Mouse (Mus musculus) heart, embryonic 10.5 days (tissue): Measurements from ENCODE around the gene Usp32. TPM values are rescaled to one million over a fixed set of nuclear protein-coding genes. Genes with fewer than 3 reads are reported as not detected.
A peak's percentile ranks its signal among the peaks of the same experiment; 100 is the strongest.

ENCODE experiments used
- DNase-seq: peaks from one replicate; pipeline ENCODE4 v3.0.0-alpha.2; 2017; ENCODE audit warnings: low spot score
- H3K27ac ChIP-seq: fragments of 300-500 bp; sonication (generic); 2 replicates; pipeline ENCODE4 v1.5.1; 2016; ENCODE audit warnings: mild to moderate bottlenecking
- H3K27me3 ChIP-seq: fragments of 300-500 bp; sonication (generic); 2 replicates; pipeline ENCODE4 v1.6.1; 2016; ENCODE audit warnings: mild to moderate bottlenecking; ENCODE audit not compliant: poor library complexity, insufficient read depth, severe bottlenecking
- H3K36me3 ChIP-seq: fragments of 300-500 bp; sonication (generic); 2 replicates; pipeline ENCODE4 v1.6.1; 2016; ENCODE audit warnings: mild to moderate bottlenecking, moderate library complexity
- H3K4me1 ChIP-seq: fragments of 300-500 bp; sonication (generic); 2 replicates; pipeline ENCODE4 v1.6.1; 2016; ENCODE audit warnings: mild to moderate bottlenecking
- H3K4me3 ChIP-seq: fragments of 300-500 bp; sonication (generic); 2 replicates; pipeline ENCODE4 v1.5.1; 2016; ENCODE audit warnings: mild to moderate bottlenecking, moderate library complexity
- H3K9me3 ChIP-seq: fragments of 300-500 bp; sonication (generic); 2 replicates; pipeline ENCODE4 v1.6.1; 2016; ENCODE audit warnings: mild to moderate bottlenecking, moderate library complexity
- WGBS: fragments of 180-500 bp; shearing (Covaris S2); methylation state at CpG from one replicate; pipeline ENCODE4 v1.1.7; 2016; 5-methylcytosine and 5-hydroxymethylcytosine counted together
- polyA plus RNA-seq: library from polyadenylated mRNA; unstranded; fragments of >200 nt; fragmentation: Nextera tagmentation; extraction: Ambion mirVana; gene quantifications from 2 replicates; pipeline ENCODE4 v1.2.1, GENCODE M21; 2016

The Usp32 gene
- polyA plus RNA-seq, 1 experiment from 2014 or later: 5.0 TPM

GRCm38 (mm10) chr11:84968309-84968708 lies 171.7 kb downstream of the Usp32 start:
- Histone ChIP-seq H3K4me3 (no peak overlapping the region), H3K9me3 (no peaks in the 10 kb centered on the region), H3K4me1 (peaks cover 42% of the 10 kb centered on the region), H3K27ac (no peak overlapping the region; the same call in 1 of the 2 replicates), H3K36me3 (no peaks in the 10 kb centered on the region), H3K27me3 (no peaks in the 10 kb centered on the region)
- 55% methylated on average over 4 of the region's 4 CpGs for WGBS
- no peak for DNase-seq

DNA sequence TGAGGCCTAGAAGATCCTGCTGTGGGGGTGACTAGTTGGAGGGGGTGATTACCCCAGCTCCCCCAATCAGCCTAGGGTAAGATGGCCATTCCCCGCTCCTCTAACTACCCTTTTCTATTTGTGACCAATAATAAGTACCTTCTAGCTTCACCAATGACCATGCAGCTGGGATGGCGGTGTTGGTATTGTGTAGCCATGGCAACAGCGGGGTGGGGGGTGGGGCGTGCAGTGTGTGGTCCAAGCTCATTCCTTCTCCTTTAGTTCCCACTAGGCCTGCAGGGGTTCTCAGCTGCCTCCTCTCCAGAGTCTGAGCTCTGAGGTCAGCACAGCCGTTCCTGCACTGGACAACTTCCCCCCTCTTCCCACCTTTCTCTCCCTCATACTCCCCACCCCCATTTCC lies 172.8 kb downstream of the Usp32 start:
- 37% methylated on average over 5 of the region's 5 CpGs for WGBS
- Histone ChIP-seq H3K4me3 (no peak overlapping the region), H3K36me3 (no peaks in the 10 kb centered on the region), H3K27ac (peak overlapping the region; percentile 42; the same call in 1 of the 2 replicates), H3K9me3 (no peaks in the 10 kb centered on the region), H3K27me3 (no peaks in the 10 kb centered on the region), H3K4me1 (peaks cover 40% of the 10 kb centered on the region)
- no peak for DNase-seq

DNA sequence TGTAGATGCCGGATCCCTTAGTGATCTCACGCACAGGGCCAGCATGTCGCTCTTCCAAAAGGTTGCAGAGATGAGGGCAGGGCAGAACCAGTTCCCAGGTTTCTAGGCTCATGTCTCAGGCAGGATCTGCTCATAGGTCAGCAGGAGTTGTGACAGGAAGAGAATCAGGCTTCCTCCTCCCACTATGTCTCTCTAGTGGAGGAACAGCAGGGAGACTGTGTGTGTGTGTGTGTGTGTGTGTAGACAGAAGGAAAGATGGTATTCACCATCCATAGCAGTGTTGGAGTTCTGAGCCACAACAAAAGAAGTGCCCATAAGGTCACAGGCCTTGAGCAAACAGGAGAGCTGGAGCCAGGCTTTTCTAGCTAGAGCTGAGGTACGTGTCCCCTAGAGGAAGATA lies 173.3 kb downstream of the Usp32 start:
- Histone ChIP-seq H3K9me3 (no peaks in the 10 kb centered on the region), H3K36me3 (no peaks in the 10 kb centered on the region), H3K4me3 (no peak overlapping the region), H3K27ac (0 out of 2 replicates have a peak overlapping the region, but pooled peaks have one; percentile 42), H3K4me1 (peaks cover 36% of the 10 kb centered on the region), H3K27me3 (no peaks in the 10 kb centered on the region)
- 64% methylated on average over 4 of the region's 4 CpGs for WGBS
- no peak for DNase-seq

DNA sequence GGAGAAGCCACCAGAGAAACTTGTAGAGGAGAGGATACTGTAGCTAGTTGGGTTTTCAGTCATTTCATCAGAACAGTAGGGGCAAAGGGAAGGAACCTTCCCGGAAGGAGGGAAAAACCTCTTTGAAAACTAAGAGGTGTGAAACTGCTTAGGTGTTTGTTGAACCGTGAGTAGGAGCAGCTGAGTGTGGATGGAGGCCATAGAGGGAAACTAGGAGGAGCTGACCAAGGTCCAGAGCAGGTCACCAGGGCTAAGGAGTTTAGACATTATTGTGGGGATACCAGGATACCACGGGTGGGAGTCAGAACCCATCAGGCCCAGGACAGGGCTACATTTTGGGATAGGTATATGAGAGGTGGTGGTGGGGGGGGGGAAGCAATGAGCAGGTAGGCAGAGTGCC lies 176.4 kb downstream of the Usp32 start:
- no peak overlapping the region for H3K27ac ChIP-seq
- no peaks in the 10 kb centered on the region for H3K9me3 ChIP-seq
- H3K27me3 ChIP-seq: peaks cover 9% of the 10 kb centered on the region
- DNase-seq: no peak
- 76% methylated on average over 3 of the region's 3 CpGs for WGBS
- H3K4me3 ChIP-seq: no peak overlapping the region
- H3K36me3 ChIP-seq: no peaks in the 10 kb centered on the region
- peaks cover 37% of the 10 kb centered on the region for H3K4me1 ChIP-seq

DNA sequence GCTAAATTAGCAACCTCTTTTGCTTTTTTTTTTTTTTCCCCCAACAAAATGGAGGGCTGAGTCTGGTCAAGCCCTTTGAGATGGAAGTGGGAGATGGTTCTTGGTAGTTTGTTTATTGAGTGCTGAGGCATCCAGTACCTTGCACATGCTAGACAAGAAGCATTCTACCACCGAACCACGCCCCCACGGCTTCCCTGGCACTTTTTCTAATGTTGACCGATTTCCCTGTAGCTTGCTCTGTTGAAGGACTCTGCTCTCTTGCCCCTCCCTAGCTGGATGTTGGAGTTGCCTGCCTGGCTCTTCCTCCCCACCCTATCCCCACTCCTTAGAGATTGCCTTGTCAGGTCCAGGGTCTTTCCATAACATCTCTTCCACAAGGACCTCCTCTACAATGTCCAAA lies 177.4 kb downstream of the Usp32 start:
- H3K4me1 ChIP-seq: peaks cover 37% of the 10 kb centered on the region
- 84% methylated on average over 4 of the region's 4 CpGs for WGBS
- DNase-seq: no peak
- no peak overlapping the region for H3K4me3 ChIP-seq
- H3K27ac ChIP-seq: no peak overlapping the region
- no peaks in the 10 kb centered on the region for H3K9me3 ChIP-seq
- peaks cover 20% of the 10 kb centered on the region for H3K27me3 ChIP-seq
- H3K36me3 ChIP-seq: no peaks in the 10 kb centered on the region

DNA sequence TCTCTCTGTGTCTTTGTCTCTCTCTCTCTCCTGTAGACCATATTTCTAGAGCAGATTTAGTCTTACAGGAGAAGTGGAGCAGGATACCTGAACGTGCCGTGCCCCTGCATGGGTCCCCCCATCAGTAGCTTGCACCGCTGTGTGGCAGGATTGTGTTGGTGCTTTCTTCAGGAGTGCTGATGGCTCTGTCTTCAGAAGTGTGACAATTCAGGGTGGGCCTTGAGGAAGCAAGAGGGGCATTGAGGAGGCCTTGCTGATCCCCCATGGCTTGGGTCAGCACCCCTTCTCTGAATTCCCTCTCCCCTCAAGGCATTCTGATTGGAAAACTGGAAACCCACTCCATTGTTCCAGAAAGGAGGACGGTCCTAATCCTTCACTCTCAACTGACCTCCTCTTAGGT lies 178.4 kb downstream of the Usp32 start:
- WGBS: 85% methylated on average over 4 of the region's 4 CpGs
- no peak for DNase-seq
- no peaks in the 10 kb centered on the region for H3K36me3 ChIP-seq
- H3K27me3 ChIP-seq: peaks cover 29% of the 10 kb centered on the region
- no peak overlapping the region for H3K27ac ChIP-seq
- H3K9me3 ChIP-seq: no peaks in the 10 kb centered on the region
- no peak overlapping the region for H3K4me3 ChIP-seq
- peaks cover 32% of the 10 kb centered on the region for H3K4me1 ChIP-seq

- Histone ChIP-seq H3K27ac (no peak overlapping the region), H3K4me3 (no peak overlapping the region), H3K9me3 (no peaks in the 10 kb centered on the region), H3K4me1 (peaks cover 31% of the 10 kb centered on the region), H3K27me3 (peaks cover 37% of the 10 kb centered on the region), H3K36me3 (no peaks in the 10 kb centered on the region)
- 58% methylated on average over 6 of the region's 6 CpGs for WGBS
- DNase-seq: no peak
Measured at GRCm38 (mm10) chr11:84960780-84961179, 179.2 kb downstream of the Usp32 start.

- Histone ChIP-seq H3K36me3 (no peaks in the 10 kb centered on the region), H3K9me3 (no peaks in the 10 kb centered on the region), H3K27me3 (peaks cover 38% of the 10 kb centered on the region), H3K27ac (peak overlapping the region; percentile 70; the same call in 1 of the 2 replicates), H3K4me3 (peak overlapping the region; percentile 39; the same call in 1 of the 2 replicates), H3K4me1 (peaks cover 31% of the 10 kb centered on the region)
- 35% methylated on average over 3 of the region's 3 CpGs for WGBS
- no peak for DNase-seq
Measured at GRCm38 (mm10) chr11:84960291-84960690, 179.7 kb downstream of the Usp32 start.

GRCm38 (mm10) chr11:84959701-84960181 lies 180.2 kb downstream of the Usp32 start:
- Histone ChIP-seq H3K9me3 (no peaks in the 10 kb centered on the region), H3K27me3 (peaks cover 38% of the 10 kb centered on the region), H3K4me1 (peaks cover 31% of the 10 kb centered on the region), H3K4me3 (peak overlapping the region; percentile 39), H3K36me3 (no peaks in the 10 kb centered on the region), H3K27ac (peak overlapping the region; percentile 70; the same call in 1 of the 2 replicates)
- 3% methylated on average over 9 of the region's 9 CpGs for WGBS
- DNase-seq: no peak

- H3K36me3 ChIP-seq: no peaks in the 10 kb centered on the region
- H3K4me1 ChIP-seq: peaks cover 31% of the 10 kb centered on the region
- H3K4me3 ChIP-seq: peak overlapping the region; percentile 39
- no peak for DNase-seq
- H3K9me3 ChIP-seq: no peaks in the 10 kb centered on the region
- WGBS: 33% methylated on average over 5 of the region's 5 CpGs
- peak overlapping the region; percentile 70; the same call in 1 of the 2 replicates for H3K27ac ChIP-seq
- peaks cover 38% of the 10 kb centered on the region for H3K27me3 ChIP-seq
Measured at GRCm38 (mm10) chr11:84959181-84959580, 180.8 kb downstream of the Usp32 start.

DNA sequence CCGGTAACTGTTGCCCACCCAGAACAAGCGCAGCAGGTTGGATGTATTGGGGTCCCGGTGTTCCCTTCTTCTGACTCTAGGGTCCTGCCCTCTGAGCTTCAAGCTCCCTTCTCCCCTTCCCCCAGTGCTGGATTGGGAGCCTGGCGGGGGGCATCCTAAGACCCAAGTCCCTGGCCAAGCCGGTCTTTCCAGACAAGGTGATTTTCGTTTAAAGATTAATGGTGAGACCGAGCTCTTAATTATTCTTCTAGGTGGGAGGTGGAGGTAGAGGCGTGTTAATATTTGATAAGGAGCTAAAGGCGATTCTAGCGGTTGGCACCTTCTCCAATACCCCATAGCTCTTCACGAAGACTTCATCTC lies 181.7 kb downstream of the Usp32 start:
- H3K4me3 ChIP-seq: peak overlapping the region; percentile 54
- WGBS: 3% methylated on average over 11 of the region's 11 CpGs
- DNase-seq: no peak

GRCm38 (mm10) chr11:84957591-84958270 lies 182.2 kb downstream of the Usp32 start, which contains the start of gene Car4:
Gene Car4 (plus strand): TSS chr11:84957786.
- no peak for DNase-seq
- H3K4me1 ChIP-seq: peaks cover 31% of the 10 kb centered on the region
- under 1% methylated on average over 49 of the region's 49 CpGs for WGBS
- peaks cover 38% of the 10 kb centered on the region for H3K27me3 ChIP-seq
- H3K4me3 ChIP-seq: peak within 1 kb of the TSS; percentile 54
- H3K27ac ChIP-seq: 0 out of 2 replicates have a peak within 1 kb of the TSS, but pooled peaks have one; percentile 5
- no peaks in the 10 kb centered on the region for H3K36me3 ChIP-seq
- H3K9me3 ChIP-seq: no peaks in the 10 kb centered on the region

More for the DNA sequence above, 181.7 kb downstream of the Usp32 start:
- Histone ChIP-seq H3K4me1 (peaks cover 31% of the 10 kb centered on the region), H3K27ac (no peak overlapping the region), H3K27me3 (peaks cover 38% of the 10 kb centered on the region), H3K36me3 (no peaks in the 10 kb centered on the region), H3K9me3 (no peaks in the 10 kb centered on the region)

DNA sequence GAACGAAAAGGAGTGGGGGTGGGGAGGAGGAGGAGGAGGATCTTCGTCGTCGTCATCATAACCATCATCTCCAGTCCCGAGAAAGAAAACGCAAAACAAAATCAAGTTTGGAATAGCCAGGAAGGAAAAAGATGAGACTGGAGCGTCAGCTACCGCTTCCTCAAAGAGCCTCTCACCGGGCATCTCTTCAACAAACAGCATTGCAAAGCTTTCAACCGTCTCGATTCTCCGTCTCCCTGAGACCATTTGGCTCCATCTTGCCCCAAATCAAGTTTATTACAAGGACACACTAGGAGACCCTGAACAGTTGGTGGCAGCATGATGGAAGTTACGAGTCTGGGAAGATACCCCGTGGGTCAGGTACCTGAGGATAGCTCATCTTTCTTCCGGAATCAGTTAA lies 182.8 kb downstream of the Usp32 start:
- Histone ChIP-seq H3K9me3 (no peaks in the 10 kb centered on the region), H3K4me3 (peak overlapping the region; percentile 54), H3K4me1 (peaks cover 31% of the 10 kb centered on the region), H3K27me3 (peaks cover 38% of the 10 kb centered on the region), H3K27ac (no peak overlapping the region), H3K36me3 (no peaks in the 10 kb centered on the region)
- 4% methylated on average over 15 of the region's 15 CpGs for WGBS
- DNase-seq: no peak
